Mouse (Mus musculus) E14TG2a.4 (cell line): ENCODE measurements around the gene Acat3.

Experiments
- H3K27me3 ChIP-seq: 2 replicates; pipeline ENCODE4 v1.6.1; 2014; ENCODE audit warnings: low read length, control low read depth; ENCODE audit not compliant: insufficient read depth
- H3K36me3 ChIP-seq: 2 replicates; pipeline ENCODE4 v1.6.1; 2014; ENCODE audit warnings: low read length, control low read depth; ENCODE audit not compliant: insufficient read depth
- H3K4me1 ChIP-seq: replicated peaks from 2 replicates; pipeline ENCODE4 v1.6.1; 2014; ENCODE audit warnings: low read depth, low read length, control low read depth
- H3K4me3 ChIP-seq: replicated peaks from 2 replicates; pipeline ENCODE4 v1.5.1; 2014; ENCODE audit warnings: mild to moderate bottlenecking, low read length
- H3K9me3 ChIP-seq: 2 replicates; pipeline ENCODE4 v1.6.1; 2014; ENCODE audit warnings: low read length, control low read depth
- CTCF ChIP-seq: conservative IDR thresholded peaks from 2 replicates; pipeline ENCODE4 v1.5.1; 2014; ENCODE audit warnings: low read length
- NANOG ChIP-seq: IDR thresholded peaks from 2 replicates; pipeline ENCODE4 v1.6.1; 2014; ENCODE audit warnings: borderline replicate concordance, low read length, mixed read lengths
- POU5F1 ChIP-seq: IDR thresholded peaks from 2 replicates; pipeline ENCODE4 v1.6.1; 2014; ENCODE audit warnings: low read length, borderline replicate concordance

Acat3 gene

GRCm38 (mm10) chr17:12925703-12926180, 14.7 kb downstream of the Acat3 start:
- Histone ChIP-seq H3K4me3 (no peak overlapping the region), H3K4me1 (peaks cover 34% of the 10 kb centered on the region), H3K9me3 (no peaks in the 10 kb centered on the region), H3K27me3 (no peaks in the 10 kb centered on the region), H3K36me3 (peaks cover 60% of the 10 kb centered on the region)
- no peak for TF ChIP-seq POU5F1
- TF ChIP-seq NANOG = no peak
- no peak for TF ChIP-seq CTCF

- Histone ChIP-seq H3K36me3 (peaks cover 68% of the 10 kb centered on the region), H3K4me1 (peaks cover 37% of the 10 kb centered on the region), H3K27me3 (no peaks in the 10 kb centered on the region), H3K4me3 (no peak overlapping the region), H3K9me3 (no peaks in the 10 kb centered on the region)
- TF ChIP-seq POU5F1 (no peak), NANOG (no peak), CTCF (no peak)
These were observed 15.4 kb downstream of the Acat3 start for GRCm38 (mm10) chr17:12925001-12925400.

- Histone ChIP-seq H3K36me3 (peaks cover 83% of the 10 kb centered on the region), H3K4me1 (peaks cover 62% of the 10 kb centered on the region), H3K9me3 (no peaks in the 10 kb centered on the region), H3K4me3 (no peak overlapping the region), H3K27me3 (no peaks in the 10 kb centered on the region)
- TF ChIP-seq CTCF = no peak
- TF ChIP-seq POU5F1 = no peak
- TF ChIP-seq NANOG = no peak
These were observed 19.3 kb downstream of the Acat3 start for GRCm38 (mm10) chr17:12921073-12921472.

- H3K4me1 ChIP-seq = peaks cover 53% of the 10 kb centered on the region
- peak overlapping the region; percentile 98 for H3K4me3 ChIP-seq
- H3K36me3 ChIP-seq = peaks cover 74% of the 10 kb centered on the region
- no peaks in the 10 kb centered on the region for H3K9me3 ChIP-seq
- no peaks in the 10 kb centered on the region for H3K27me3 ChIP-seq
- no peak for TF ChIP-seq POU5F1
- no peak for TF ChIP-seq CTCF
- TF ChIP-seq NANOG = no peak
These were observed 23.6 kb downstream of the Acat3 start for GRCm38 (mm10) chr17:12916588-12917380.

GRCm38 (mm10) chr17:12915881-12916583, 24.4 kb downstream of the Acat3 start, which contains the start of gene Mrpl18:
Mrpl18 (minus strand) TSS chr17:12916345.
- Histone ChIP-seq H3K4me3 (peak within 1 kb of the TSS; percentile 98), H3K4me1 (peaks cover 53% of the 10 kb centered on the region), H3K27me3 (no peaks in the 10 kb centered on the region), H3K9me3 (no peaks in the 10 kb centered on the region), H3K36me3 (peaks cover 74% of the 10 kb centered on the region)
- no peak for TF ChIP-seq CTCF
- no peak for TF ChIP-seq POU5F1
- no peak for TF ChIP-seq NANOG

GRCm38 (mm10) chr17:12915488-12915880, 24.9 kb downstream of the Acat3 start, which contains the start of gene Tcp1:
Tcp1 (plus strand) TSS chr17:12915701.
- TF ChIP-seq NANOG (no peak), POU5F1 (no peak), CTCF (no peak)
- H3K4me3 ChIP-seq = peak within 1 kb of the TSS; percentile 98
- H3K9me3 ChIP-seq = no peaks in the 10 kb centered on the region
- peaks cover 58% of the 10 kb centered on the region for H3K4me1 ChIP-seq
- peaks cover 74% of the 10 kb centered on the region for H3K36me3 ChIP-seq
- no peaks in the 10 kb centered on the region for H3K27me3 ChIP-seq

GRCm38 (mm10) chr17:12910391-12910790, 30.0 kb downstream of the Acat3 start:
- no peak for TF ChIP-seq NANOG
- no peak for TF ChIP-seq POU5F1
- no peak for TF ChIP-seq CTCF
- H3K9me3 ChIP-seq = no peaks in the 10 kb centered on the region
- H3K36me3 ChIP-seq = peaks cover 69% of the 10 kb centered on the region
- peak overlapping the region; percentile 85 for H3K4me3 ChIP-seq
- no peaks in the 10 kb centered on the region for H3K27me3 ChIP-seq
- H3K4me1 ChIP-seq = peaks cover 51% of the 10 kb centered on the region
